Mouse (Mus musculus): Measurements from ENCODE around the gene Slc24a2.

Gene Slc24a2

DNA sequence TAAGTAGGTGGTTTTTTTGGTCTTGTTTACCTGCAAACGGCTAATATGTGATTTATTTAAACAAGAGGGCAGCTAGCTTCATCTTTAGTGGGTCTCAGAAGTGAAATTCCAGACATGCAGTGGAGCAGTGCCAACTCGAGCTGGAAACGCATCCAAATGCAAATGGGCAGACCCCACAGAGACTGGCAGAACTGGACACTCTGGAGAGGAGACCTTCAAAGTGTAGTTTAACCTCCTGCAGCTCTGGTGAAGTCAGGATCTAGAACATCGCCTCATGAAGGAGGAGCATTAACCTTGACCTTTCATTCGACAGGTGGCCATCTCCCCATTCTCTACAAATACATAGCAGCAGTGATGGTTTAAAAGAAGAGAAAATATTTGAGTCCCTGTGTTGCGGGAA lies 287.6 kb downstream of the Slc24a2 start:
- DNase-seq, result peak; percentile 50

DNA sequence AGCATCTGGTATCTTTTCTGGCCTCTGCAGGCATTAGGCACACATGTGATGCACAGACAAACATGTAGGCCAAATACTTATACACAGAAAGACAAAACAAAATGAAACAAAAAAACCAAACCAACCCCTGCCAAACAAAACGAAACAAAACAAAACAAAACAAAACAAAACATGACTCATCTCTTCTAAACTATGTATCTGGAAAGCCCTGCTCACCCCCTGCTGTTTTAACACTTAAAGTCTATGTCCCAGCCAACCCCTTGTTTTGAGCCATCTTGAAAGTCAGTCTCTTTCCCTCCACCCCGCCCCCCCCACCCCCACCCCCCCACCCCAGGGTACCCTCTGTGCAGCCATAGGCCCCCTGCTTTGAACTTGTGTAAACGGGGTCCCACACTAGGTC lies 293.6 kb downstream of the Slc24a2 start:
- no peak for DNase-seq

DNA sequence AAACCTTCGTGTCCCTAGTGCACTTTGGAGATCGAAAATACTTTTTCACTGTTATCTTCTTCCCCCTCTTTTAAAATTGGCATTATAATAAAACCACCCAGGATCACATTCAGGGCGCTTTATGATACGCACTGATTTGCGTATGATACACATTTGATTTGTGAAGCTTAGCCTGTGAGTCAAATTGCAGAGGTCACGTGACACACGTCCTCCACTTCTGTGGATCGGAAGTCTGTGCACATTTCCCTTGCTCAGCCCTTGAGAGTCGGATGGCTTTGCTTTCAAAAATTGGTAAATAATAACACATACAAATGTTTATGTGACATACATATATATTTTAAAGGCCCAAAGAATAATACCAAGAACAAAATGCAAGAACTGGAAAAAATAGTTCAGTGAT lies 294.1 kb downstream of the Slc24a2 start:
- no peak for DNase-seq
